Mouse (Mus musculus) embryonic facial prominence, embryonic 15.5 days (tissue): ENCODE results near the gene Robo2. TPM values are rescaled to one million over a fixed set of nuclear protein-coding genes. Genes with fewer than 3 reads are reported as not detected.

Source experiments
- ATAC-seq: fragments of 200-750 bp; cut with Nextera tagmentation; 2 replicates; pipeline ENCODE4 v1.8.0; 2017; ENCODE audit warnings: low read depth, moderate TSS enrichment; ENCODE audit not compliant: insufficient number of reproducible peaks, low FRiP score, low TSS enrichment
- H3K27ac ChIP-seq: fragments of 300-500 bp; sonication (generic); replicated peaks from 2 replicates; pipeline ENCODE4 v1.5.1; 2015; ENCODE audit warnings: mild to moderate bottlenecking, inconsistent platforms
- H3K27me3 ChIP-seq: fragments of 300-500 bp; sonication (generic); 2 replicates; pipeline ENCODE4 v1.6.1; 2015; ENCODE audit warnings: inconsistent platforms
- H3K36me3 ChIP-seq: fragments of 300-500 bp; sonication (generic); 2 replicates; pipeline ENCODE4 v1.6.1; 2015; ENCODE audit warnings: mild to moderate bottlenecking, inconsistent platforms
- H3K4me1 ChIP-seq: fragments of 300-500 bp; sonication (generic); 2 replicates; pipeline ENCODE4 v1.6.1; 2015; ENCODE audit warnings: inconsistent platforms
- H3K4me2 ChIP-seq: fragments of 300-500 bp; sonication (generic); replicated peaks from 2 replicates; pipeline ENCODE4 v1.6.1; 2015; ENCODE audit warnings: mild to moderate bottlenecking, inconsistent platforms
- H3K4me3 ChIP-seq: fragments of 300-500 bp; sonication (generic); replicated peaks from 2 replicates; pipeline ENCODE4 v1.5.1; 2015; ENCODE audit warnings: mild to moderate bottlenecking, inconsistent platforms
- H3K9ac ChIP-seq: fragments of 300-500 bp; sonication (generic); 2 replicates; pipeline ENCODE4 v1.6.1; 2015; ENCODE audit warnings: inconsistent platforms
- H3K9me3 ChIP-seq: fragments of 300-500 bp; sonication (generic); replicated peaks from 2 replicates; pipeline ENCODE4 v1.6.1; 2016; ENCODE audit warnings: inconsistent platforms
- WGBS: fragments of 180-500 bp; shearing (Covaris S2); methylation state at CpG from one replicate; pipeline ENCODE4 v1.1.7; 2015; 5-methylcytosine and 5-hydroxymethylcytosine counted together
- polyA plus RNA-seq: library from polyadenylated mRNA; unstranded; fragments of >200 nt; fragmentation: Nextera tagmentation; extraction: Ambion mirVana; gene quantifications from 2 replicates; pipeline ENCODE4 v1.2.1, GENCODE M21; 2015

The Robo2 gene
- polyA plus RNA-seq, 1 experiment from 2014 or later: 85.0 TPM

DNA sequence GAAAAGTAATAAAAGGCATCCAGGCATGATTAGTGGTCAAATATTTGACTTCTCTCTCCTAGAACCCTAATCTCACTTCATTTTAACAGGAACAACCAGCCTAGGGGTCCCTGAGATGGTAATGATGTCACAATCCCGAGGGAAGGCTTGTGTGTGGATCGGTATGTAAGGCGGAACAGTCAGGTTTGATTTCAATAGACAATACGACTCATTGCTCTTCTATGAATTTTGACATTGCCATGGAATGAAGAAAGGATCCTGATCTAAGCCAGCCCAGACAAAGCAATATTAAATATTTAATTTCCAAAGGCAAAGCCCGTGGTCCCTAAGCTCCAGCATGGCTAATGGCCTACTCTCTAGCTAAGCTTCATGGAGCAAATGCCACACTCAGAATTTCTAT is 167.2 kb downstream of the Robo2 start:
- Histone ChIP-seq H3K27ac (no peak overlapping the region), H3K9me3 (no peaks in the 10 kb centered on the region), H3K9ac (no peak overlapping the region), H3K4me3 (no peak overlapping the region), H3K27me3 (no peaks in the 10 kb centered on the region), H3K4me2 (no peak overlapping the region), H3K4me1 (no peaks in the 10 kb centered on the region), H3K36me3 (no peaks in the 10 kb centered on the region)
- ATAC-seq: no peak
- WGBS: 80% methylated on average over 5 of the region's 5 CpGs

DNA sequence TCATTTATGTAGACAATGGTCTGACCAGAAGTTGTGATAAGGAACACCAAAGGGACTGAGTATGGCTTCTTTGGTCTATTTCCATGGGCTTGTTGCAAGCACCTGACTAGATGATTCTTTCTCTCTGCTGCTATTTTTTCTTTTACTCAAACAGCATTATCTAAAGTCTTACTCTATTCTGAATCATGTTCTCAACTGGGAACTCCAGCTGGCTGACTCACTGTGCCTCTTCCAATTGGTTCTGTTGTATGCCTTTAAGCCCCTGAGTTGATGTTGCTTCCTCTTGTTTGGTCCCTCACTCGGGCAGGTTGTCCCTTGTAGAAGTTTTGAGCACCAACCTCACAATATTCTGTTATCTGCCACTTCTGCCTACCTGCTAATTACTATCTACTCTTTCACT is 170.1 kb downstream of the Robo2 start:
- Histone ChIP-seq H3K4me1 (no peaks in the 10 kb centered on the region), H3K27me3 (no peaks in the 10 kb centered on the region), H3K9ac (no peak overlapping the region), H3K4me2 (no peak overlapping the region), H3K4me3 (no peak overlapping the region), H3K36me3 (no peaks in the 10 kb centered on the region), H3K9me3 (no peaks in the 10 kb centered on the region), H3K27ac (no peak overlapping the region)
- ATAC-seq: no peak
- 70% methylated on average over 1 of the region's 1 CpGs for WGBS

- no peaks in the 10 kb centered on the region for H3K27me3 ChIP-seq
- no peak overlapping the region for H3K27ac ChIP-seq
- no peak for ATAC-seq
- no peaks in the 10 kb centered on the region for H3K4me1 ChIP-seq
- 85% methylated on average over 2 of the region's 2 CpGs for WGBS
- no peaks in the 10 kb centered on the region for H3K36me3 ChIP-seq
- H3K9ac ChIP-seq: no peak overlapping the region
- no peaks in the 10 kb centered on the region for H3K9me3 ChIP-seq
- H3K4me3 ChIP-seq: no peak overlapping the region
- no peak overlapping the region for H3K4me2 ChIP-seq
Measured at GRCm38 (mm10) chr16:74237411-74237930, 174.2 kb downstream of the Robo2 start.

GRCm38 (mm10) chr16:74234393-74235059 is 177.1 kb downstream of the Robo2 start:
- Histone ChIP-seq H3K4me3 (no peak overlapping the region), H3K4me2 (no peak overlapping the region), H3K4me1 (no peaks in the 10 kb centered on the region), H3K9me3 (no peaks in the 10 kb centered on the region), H3K9ac (no peak overlapping the region), H3K27me3 (no peaks in the 10 kb centered on the region), H3K36me3 (no peaks in the 10 kb centered on the region), H3K27ac (no peak overlapping the region)
- no peak for ATAC-seq
- 68% methylated on average over 6 of the region's 6 CpGs for WGBS

DNA sequence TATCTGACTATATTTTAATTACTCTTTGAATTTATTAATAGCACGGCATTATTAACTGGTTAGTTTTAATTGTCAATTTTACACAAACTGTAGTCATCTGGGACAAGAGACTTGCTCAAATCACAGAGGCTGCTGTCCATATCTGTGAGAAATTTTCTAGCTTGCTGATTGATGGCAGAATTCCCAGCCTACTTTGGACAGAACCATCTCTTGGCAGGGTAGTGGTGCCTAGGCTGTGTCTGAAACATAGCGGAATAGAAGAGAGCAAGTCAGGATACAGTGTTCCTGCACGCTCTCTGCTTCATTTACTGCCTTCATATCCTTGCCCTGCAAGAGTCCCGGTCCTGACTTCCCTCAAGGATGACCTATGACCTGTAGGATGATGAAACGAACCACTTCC is 178.0 kb downstream of the Robo2 start:
- Histone ChIP-seq H3K4me2 (no peak overlapping the region), H3K27me3 (no peaks in the 10 kb centered on the region), H3K4me3 (no peak overlapping the region), H3K36me3 (no peaks in the 10 kb centered on the region), H3K9me3 (no peaks in the 10 kb centered on the region), H3K4me1 (no peaks in the 10 kb centered on the region), H3K27ac (no peak overlapping the region), H3K9ac (no peak overlapping the region)
- no peak for ATAC-seq
- WGBS: 67% methylated on average over 5 of the region's 5 CpGs

- no peak overlapping the region for H3K4me3 ChIP-seq
- no peak for ATAC-seq
Measured at GRCm38 (mm10) chr16:74227285-74227684, 184.3 kb downstream of the Robo2 start.

GRCm38 (mm10) chr16:74225423-74226272 is 186.0 kb downstream of the Robo2 start:
- no peak for ATAC-seq
- Histone ChIP-seq H3K4me1 (no peaks in the 10 kb centered on the region), H3K9ac (no peak overlapping the region), H3K4me3 (no peak overlapping the region), H3K9me3 (no peaks in the 10 kb centered on the region), H3K36me3 (no peaks in the 10 kb centered on the region), H3K27ac (no peak overlapping the region), H3K4me2 (no peak overlapping the region), H3K27me3 (no peaks in the 10 kb centered on the region)
- 65% methylated on average over 7 of the region's 7 CpGs for WGBS

More at GRCm38 (mm10) chr16:74227285-74227684, 184.3 kb downstream of the Robo2 start:
- Histone ChIP-seq H3K4me1 (no peaks in the 10 kb centered on the region), H3K9me3 (no peaks in the 10 kb centered on the region), H3K36me3 (no peaks in the 10 kb centered on the region), H3K27ac (no peak overlapping the region), H3K4me2 (no peak overlapping the region), H3K27me3 (no peaks in the 10 kb centered on the region), H3K9ac (no peak overlapping the region)

GRCm38 (mm10) chr16:74222501-74222900 is 189.1 kb downstream of the Robo2 start:
- no peak overlapping the region for H3K27ac ChIP-seq
- no peak for ATAC-seq
- H3K4me2 ChIP-seq: no peak overlapping the region
- 36% methylated on average over 5 of the region's 5 CpGs for WGBS
- H3K27me3 ChIP-seq: no peaks in the 10 kb centered on the region
- no peaks in the 10 kb centered on the region for H3K36me3 ChIP-seq
- H3K4me3 ChIP-seq: no peak overlapping the region
- H3K9me3 ChIP-seq: no peaks in the 10 kb centered on the region
- no peaks in the 10 kb centered on the region for H3K4me1 ChIP-seq
- no peak overlapping the region for H3K9ac ChIP-seq

GRCm38 (mm10) chr16:74216879-74217415 is 194.7 kb downstream of the Robo2 start:
- no peaks in the 10 kb centered on the region for H3K4me1 ChIP-seq
- 69% methylated on average over 1 of the region's 1 CpGs for WGBS
- H3K4me2 ChIP-seq: no peak overlapping the region
- H3K4me3 ChIP-seq: no peak overlapping the region
- H3K27me3 ChIP-seq: no peaks in the 10 kb centered on the region
- H3K27ac ChIP-seq: no peak overlapping the region
- no peaks in the 10 kb centered on the region for H3K36me3 ChIP-seq
- no peak for ATAC-seq
- H3K9me3 ChIP-seq: no peaks in the 10 kb centered on the region
- no peak overlapping the region for H3K9ac ChIP-seq

DNA sequence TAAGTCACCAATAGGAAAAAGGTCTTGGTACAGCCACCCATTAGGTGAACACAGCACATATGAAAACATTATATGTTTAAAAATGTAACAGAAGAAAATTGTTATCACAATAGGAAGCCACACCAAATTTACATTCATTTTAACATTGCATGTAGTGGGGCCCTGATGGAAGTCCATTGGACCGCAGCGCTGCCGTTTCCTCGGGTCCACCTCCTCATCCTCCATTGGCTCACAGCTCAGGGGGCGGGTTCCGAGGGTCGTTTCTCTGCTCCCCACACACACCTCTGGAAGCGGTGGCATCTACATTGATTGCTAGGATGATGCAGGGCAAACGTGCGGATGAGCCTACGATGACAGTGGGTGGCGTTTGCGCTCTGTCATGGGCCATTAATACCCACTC is 195.8 kb downstream of the Robo2 start:
- Histone ChIP-seq H3K9ac (no peak overlapping the region), H3K4me1 (no peaks in the 10 kb centered on the region), H3K4me3 (no peak overlapping the region), H3K27me3 (no peaks in the 10 kb centered on the region), H3K9me3 (no peaks in the 10 kb centered on the region), H3K4me2 (no peak overlapping the region), H3K27ac (no peak overlapping the region), H3K36me3 (no peaks in the 10 kb centered on the region)
- 88% methylated on average over 13 of the region's 13 CpGs for WGBS
- ATAC-seq: no peak

GRCm38 (mm10) chr16:74200705-74201104 is 210.9 kb downstream of the Robo2 start:
- no peak for ATAC-seq
- H3K36me3 ChIP-seq: no peaks in the 10 kb centered on the region
- no peak overlapping the region for H3K9ac ChIP-seq

More at GRCm38 (mm10) chr16:74200705-74201104, 210.9 kb downstream of the Robo2 start:
- Histone ChIP-seq H3K4me2 (no peak overlapping the region), H3K27me3 (no peaks in the 10 kb centered on the region), H3K4me1 (no peaks in the 10 kb centered on the region), H3K9me3 (no peaks in the 10 kb centered on the region), H3K27ac (no peak overlapping the region), H3K4me3 (no peak overlapping the region)
- WGBS: 76% methylated on average over 5 of the region's 5 CpGs
